Mouse (Mus musculus): ENCODE data around the gene Rnf10. TPM values are rescaled to one million over a fixed set of nuclear protein-coding genes. Genes with fewer than 3 reads are reported as not detected.

Gene Rnf10
- polyA plus RNA-seq, 1 experiment from 2014 or later: 120 TPM

GRCm38 (mm10) chr5:115230830-115231551, 41.7 kb downstream of the Rnf10 start:
- H3K4me1 ChIP-seq (replicated peaks): peaks cover 7% of the 10 kb centered on the region
- no peak for ATAC-seq
- no peak overlapping the region for H3K27ac ChIP-seq
- WGBS: 59% methylated on average over 15 of the region's 15 CpGs
- H3K4me3 ChIP-seq (replicated peaks): no peak overlapping the region
- H3K9ac ChIP-seq: no peak overlapping the region
- no peaks in the 10 kb centered on the region for H3K9me3 ChIP-seq
- H3K4me2 ChIP-seq (replicated peaks): no peak overlapping the region
- H3K27me3 ChIP-seq (replicated peaks): no peaks in the 10 kb centered on the region
- H3K36me3 ChIP-seq: no peaks in the 10 kb centered on the region

- no peak overlapping the region for H3K9ac ChIP-seq
- no peak overlapping the region for H3K27ac ChIP-seq
- no peaks in the 10 kb centered on the region for H3K27me3 ChIP-seq (replicated peaks)
- no peaks in the 10 kb centered on the region for H3K36me3 ChIP-seq
- H3K4me2 ChIP-seq (replicated peaks): no peak overlapping the region
- no peaks in the 10 kb centered on the region for H3K9me3 ChIP-seq
- no peak overlapping the region for H3K4me3 ChIP-seq (replicated peaks)
- no peaks in the 10 kb centered on the region for H3K4me1 ChIP-seq (replicated peaks)
- no peak for ATAC-seq
- WGBS: 73% methylated on average over 3 of the region's 3 CpGs
Measured at GRCm38 (mm10) chr5:115222485-115222884, 50.2 kb downstream of the Rnf10 start.

GRCm38 (mm10) chr5:115220931-115221640, 51.6 kb downstream of the Rnf10 start:
- H3K27ac ChIP-seq: no peak overlapping the region
- ATAC-seq: no peak
- no peak overlapping the region for H3K4me3 ChIP-seq (replicated peaks)
- 48% methylated on average over 13 of the region's 13 CpGs for WGBS
- H3K4me1 ChIP-seq (replicated peaks): no peaks in the 10 kb centered on the region
- H3K9me3 ChIP-seq: no peaks in the 10 kb centered on the region
- H3K27me3 ChIP-seq (replicated peaks): peaks cover 3% of the 10 kb centered on the region; the same call in 1 of the 2 replicates
- H3K4me2 ChIP-seq (replicated peaks): no peak overlapping the region
- no peak overlapping the region for H3K9ac ChIP-seq
- no peaks in the 10 kb centered on the region for H3K36me3 ChIP-seq

- no peak overlapping the region for H3K27ac ChIP-seq
Measured at GRCm38 (mm10) chr5:115217998-115218397, 54.7 kb downstream of the Rnf10 start.

GRCm38 (mm10) chr5:115215273-115216185, 57.2 kb downstream of the Rnf10 start:
- Histone ChIP-seq H3K27ac (no peak overlapping the region), H3K27me3 (replicated peaks) (peaks cover 14% of the 10 kb centered on the region), H3K9me3 (no peaks in the 10 kb centered on the region), H3K9ac (no peak overlapping the region), H3K36me3 (no peaks in the 10 kb centered on the region), H3K4me2 (replicated peaks) (peak overlapping the region; percentile 80), H3K4me3 (replicated peaks) (peak overlapping the region; percentile 38), H3K4me1 (replicated peaks) (no peaks in the 10 kb centered on the region; the same call in 1 of the 2 replicates)
- no peak for ATAC-seq
- WGBS: 30% methylated on average over 27 of the region's 27 CpGs

More at GRCm38 (mm10) chr5:115217998-115218397, 54.7 kb downstream of the Rnf10 start:
- no peak overlapping the region for H3K4me3 ChIP-seq (replicated peaks)
- no peaks in the 10 kb centered on the region for H3K9me3 ChIP-seq
- no peaks in the 10 kb centered on the region for H3K36me3 ChIP-seq
- no peaks in the 10 kb centered on the region; the same call in 1 of the 2 replicates for H3K4me1 ChIP-seq (replicated peaks)
- ATAC-seq: no peak
- no peak overlapping the region for H3K9ac ChIP-seq
- WGBS: 89% methylated on average over 12 of the region's 12 CpGs
- H3K4me2 ChIP-seq (replicated peaks): no peak overlapping the region
- H3K27me3 ChIP-seq (replicated peaks): peaks cover 14% of the 10 kb centered on the region

GRCm38 (mm10) chr5:115214864-115215263, 57.8 kb downstream of the Rnf10 start:
- Histone ChIP-seq H3K27ac (no peak overlapping the region), H3K4me1 (replicated peaks) (no peaks in the 10 kb centered on the region; the same call in 1 of the 2 replicates), H3K9ac (peak overlapping the region; percentile 39; the same call in 1 of the 2 replicates), H3K36me3 (no peaks in the 10 kb centered on the region), H3K4me3 (replicated peaks) (peak overlapping the region; percentile 38), H3K9me3 (no peaks in the 10 kb centered on the region), H3K4me2 (replicated peaks) (peak overlapping the region; percentile 80), H3K27me3 (replicated peaks) (peaks cover 14% of the 10 kb centered on the region)
- ATAC-seq: peak; percentile 41; the same call in 1 of the 2 replicates
- WGBS: 1% methylated on average over 16 of the region's 17 CpGs

- Histone ChIP-seq H3K4me1 (replicated peaks) (no peaks in the 10 kb centered on the region; the same call in 1 of the 2 replicates), H3K4me3 (replicated peaks) (no peak overlapping the region), H3K27me3 (replicated peaks) (peaks cover 14% of the 10 kb centered on the region), H3K4me2 (replicated peaks) (no peak overlapping the region), H3K9ac (no peak overlapping the region), H3K27ac (no peak overlapping the region), H3K36me3 (no peaks in the 10 kb centered on the region), H3K9me3 (no peaks in the 10 kb centered on the region)
- no peak for ATAC-seq
- WGBS: 56% methylated on average over 4 of the region's 4 CpGs
Measured at GRCm38 (mm10) chr5:115212861-115213260, 59.8 kb downstream of the Rnf10 start.

- Histone ChIP-seq H3K9me3 (no peaks in the 10 kb centered on the region), H3K36me3 (no peaks in the 10 kb centered on the region), H3K9ac (no peak overlapping the region), H3K4me2 (replicated peaks) (no peak overlapping the region), H3K4me3 (replicated peaks) (no peak overlapping the region), H3K4me1 (replicated peaks) (no peaks in the 10 kb centered on the region; the same call in 1 of the 2 replicates), H3K27me3 (replicated peaks) (peaks cover 14% of the 10 kb centered on the region), H3K27ac (no peak overlapping the region)
- ATAC-seq: no peak
- 75% methylated on average over 9 of the region's 9 CpGs for WGBS
Measured at GRCm38 (mm10) chr5:115212451-115212850, 60.2 kb downstream of the Rnf10 start.

- H3K4me2 ChIP-seq (replicated peaks): no peak overlapping the region
- no peaks in the 10 kb centered on the region for H3K9me3 ChIP-seq
- H3K36me3 ChIP-seq: no peaks in the 10 kb centered on the region
- no peaks in the 10 kb centered on the region; the same call in 1 of the 2 replicates for H3K4me1 ChIP-seq (replicated peaks)
- H3K27ac ChIP-seq: no peak overlapping the region
- H3K27me3 ChIP-seq (replicated peaks): peaks cover 7% of the 10 kb centered on the region; the same call in 1 of the 2 replicates
- H3K9ac ChIP-seq: no peak overlapping the region
- H3K4me3 ChIP-seq (replicated peaks): no peak overlapping the region
- WGBS: 11% methylated on average over 1 of the region's 1 CpGs
- ATAC-seq: no peak
Measured at GRCm38 (mm10) chr5:115210380-115210779, 62.3 kb downstream of the Rnf10 start.

- ATAC-seq: no peak
- no peaks in the 10 kb centered on the region for H3K36me3 ChIP-seq
- H3K9ac ChIP-seq: no peak overlapping the region
- H3K4me2 ChIP-seq (replicated peaks): no peak overlapping the region
- 60% methylated on average over 5 of the region's 5 CpGs for WGBS
- no peaks in the 10 kb centered on the region for H3K9me3 ChIP-seq
- 0 out of 2 replicates have a peak, but pooled peaks cover 12% of the 10 kb centered on the region for H3K4me1 ChIP-seq (replicated peaks)
- no peak overlapping the region for H3K27ac ChIP-seq
- H3K27me3 ChIP-seq (replicated peaks): 0 out of 2 replicates have a peak, but pooled peaks cover 8% of the 10 kb centered on the region
- H3K4me3 ChIP-seq (replicated peaks): no peak overlapping the region
Measured at GRCm38 (mm10) chr5:115208601-115209000, 64.1 kb downstream of the Rnf10 start.

- H3K4me1 ChIP-seq (replicated peaks): 0 out of 2 replicates have a peak, but pooled peaks cover 12% of the 10 kb centered on the region
- 18% methylated on average over 9 of the region's 16 CpGs for WGBS
- no peaks in the 10 kb centered on the region for H3K36me3 ChIP-seq
- H3K9me3 ChIP-seq: no peaks in the 10 kb centered on the region
- 0 out of 2 replicates have a peak, but pooled peaks cover 6% of the 10 kb centered on the region for H3K27me3 ChIP-seq (replicated peaks)
- H3K4me3 ChIP-seq (replicated peaks): no peak overlapping the region
- no peak for ATAC-seq
- H3K9ac ChIP-seq: no peak overlapping the region
- no peak overlapping the region for H3K27ac ChIP-seq
- no peak overlapping the region for H3K4me2 ChIP-seq (replicated peaks)
Measured at GRCm38 (mm10) chr5:115207892-115208291, 64.8 kb downstream of the Rnf10 start.
